Mouse (Mus musculus) hindbrain, embryonic 10.5 days (tissue): Measurements from ENCODE around the gene Zfp358. TPM values are rescaled to one million over a fixed set of nuclear protein-coding genes. Genes with fewer than 3 reads are reported as not detected.

ENCODE experiments used
- DNase-seq: peaks from one replicate; pipeline ENCODE4 v3.0.0-alpha.2; 2017; ENCODE audit warnings: low spot score
- H3K27ac ChIP-seq: fragments of 300-500 bp; sonication (generic); 2 replicates; pipeline ENCODE4 v1.5.1; 2016; ENCODE audit warnings: mild to moderate bottlenecking, moderate library complexity
- H3K27me3 ChIP-seq: fragments of 300-500 bp; sonication (generic); 2 replicates; pipeline ENCODE4 v1.6.1; 2016; ENCODE audit warnings: mild to moderate bottlenecking; ENCODE audit not compliant: poor library complexity, insufficient read depth, severe bottlenecking
- H3K36me3 ChIP-seq: fragments of 300-500 bp; sonication (generic); 2 replicates; pipeline ENCODE4 v1.6.1; 2016; ENCODE audit warnings: mild to moderate bottlenecking, moderate library complexity
- H3K4me1 ChIP-seq: fragments of 300-500 bp; sonication (generic); replicated peaks from 2 replicates; pipeline ENCODE4 v1.6.1; 2016; ENCODE audit warnings: mild to moderate bottlenecking
- H3K4me3 ChIP-seq: fragments of 300-500 bp; sonication (generic); 2 replicates; pipeline ENCODE4 v1.5.1; 2016; ENCODE audit warnings: mild to moderate bottlenecking, moderate library complexity
- H3K9me3 ChIP-seq: fragments of 300-500 bp; sonication (generic); 2 replicates; pipeline ENCODE4 v1.6.1; 2016; ENCODE audit warnings: mild to moderate bottlenecking, moderate library complexity
- WGBS: fragments of 180-500 bp; shearing (Covaris S2); methylation state at CpG from one replicate; pipeline ENCODE4 v1.1.7; 2016; 5-methylcytosine and 5-hydroxymethylcytosine counted together
- polyA plus RNA-seq: library from polyadenylated mRNA; unstranded; fragments of >200 nt; fragmentation: Nextera tagmentation; extraction: Ambion mirVana; gene quantifications from 2 replicates; pipeline ENCODE4 v1.2.1, GENCODE M21; 2016

Zfp358 gene
- polyA plus RNA-seq, 1 experiment from 2014 or later: 98.1 TPM

DNA sequence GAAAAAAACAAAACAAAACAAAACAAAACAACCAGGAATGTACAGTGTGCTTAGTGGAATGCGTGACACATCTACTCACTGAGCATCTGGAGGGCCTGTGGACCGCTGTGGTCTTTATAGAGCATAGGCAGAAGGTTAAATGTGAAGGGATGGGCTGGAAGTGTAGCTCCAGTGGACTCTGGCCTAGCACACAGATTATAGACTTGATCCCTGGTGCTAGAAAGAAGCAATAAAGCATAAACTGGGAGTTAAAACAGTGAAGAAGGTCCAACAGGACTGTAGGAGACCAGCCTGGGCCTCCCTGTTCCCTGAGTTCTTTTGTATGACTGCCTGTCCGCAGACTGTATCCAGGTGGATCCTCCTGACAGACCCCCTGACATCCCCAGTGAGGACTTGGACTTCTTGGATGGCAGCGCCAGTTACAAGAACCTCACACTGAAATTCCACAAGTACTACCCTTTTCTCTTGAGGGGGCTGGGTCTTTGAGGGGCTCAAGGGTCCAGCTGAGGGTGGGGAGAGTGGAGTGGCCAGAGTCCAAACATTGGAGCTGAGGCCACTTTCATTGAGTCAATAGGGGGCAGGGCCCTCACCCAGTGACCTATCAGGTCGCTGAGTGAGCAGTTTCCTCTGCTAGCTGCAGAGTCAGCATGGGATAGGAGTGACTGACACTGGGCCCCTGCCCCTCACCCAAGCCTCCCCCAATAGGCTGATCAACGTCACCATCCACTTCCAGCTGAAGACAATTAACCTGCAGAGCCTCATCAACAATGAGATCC is 15.2 kb downstream of the Zfp358 start:
- Histone ChIP-seq H3K27ac (no peak overlapping the region), H3K4me3 (no peak overlapping the region), H3K27me3 (no peaks in the 10 kb centered on the region), H3K36me3 (peaks cover 81% of the 10 kb centered on the region), H3K9me3 (no peaks in the 10 kb centered on the region), H3K4me1 (no peaks in the 10 kb centered on the region)
- no peak for DNase-seq
- 85% methylated on average over 6 of the region's 6 CpGs for WGBS

GRCm38 (mm10) chr8:3514681-3515247 is 21.8 kb downstream of the Zfp358 start:
- H3K27ac ChIP-seq: peak overlapping the region; percentile 80
- peaks cover 46% of the 10 kb centered on the region for H3K36me3 ChIP-seq
- no peak for DNase-seq
- H3K9me3 ChIP-seq: no peaks in the 10 kb centered on the region
- H3K4me3 ChIP-seq: peak overlapping the region; percentile 66
- peaks cover 27% of the 10 kb centered on the region for H3K4me1 ChIP-seq
- H3K27me3 ChIP-seq: no peaks in the 10 kb centered on the region
- WGBS: 37% methylated on average over 13 of the region's 13 CpGs

- Histone ChIP-seq H3K9me3 (no peaks in the 10 kb centered on the region), H3K36me3 (peaks cover 41% of the 10 kb centered on the region), H3K27ac (peak within 1 kb of the TSS; percentile 80), H3K4me1 (peaks cover 27% of the 10 kb centered on the region), H3K27me3 (no peaks in the 10 kb centered on the region), H3K4me3 (peak within 1 kb of the TSS; percentile 66)
- WGBS: under 1% methylated on average over 25 of the region's 25 CpGs
- DNase-seq: peak; percentile 87
These were observed 22.3 kb downstream of the Zfp358 start, which contains the start of gene Pnpla6 for GRCm38 (mm10) chr8:3515260-3515671. Gene Pnpla6, plus strand, starts transcription at chr8:3515384.

DNA sequence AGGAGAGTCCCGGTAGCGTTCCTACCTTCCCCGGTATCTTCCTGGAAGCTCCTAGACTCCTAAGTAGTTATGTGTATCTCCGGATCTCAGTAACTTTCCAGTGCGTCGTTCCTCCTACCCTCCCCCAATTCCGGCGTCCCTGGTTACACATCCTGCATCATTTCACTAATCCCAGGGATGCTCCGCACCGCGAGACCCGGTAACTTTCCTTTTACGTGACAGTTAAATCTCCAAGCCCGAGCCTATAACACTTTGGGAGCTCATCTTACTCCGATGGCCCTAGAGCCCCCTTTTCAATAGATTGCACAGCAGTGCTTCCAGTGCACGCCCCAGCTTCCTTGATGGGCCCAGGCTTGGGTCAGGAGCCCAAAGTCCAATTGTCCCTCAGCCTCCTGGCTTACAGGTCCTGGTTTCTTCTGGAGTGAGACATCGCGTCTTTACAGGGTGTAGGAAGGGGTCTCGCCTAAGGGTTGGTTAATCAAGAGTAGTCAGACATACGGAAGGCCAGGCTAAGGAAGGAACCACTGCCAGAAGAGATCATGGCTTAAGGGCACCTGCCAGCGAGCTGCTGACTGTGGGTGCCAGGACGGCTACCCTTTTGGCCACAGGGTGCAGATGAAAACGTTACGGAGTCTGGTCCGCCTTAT is 23.0 kb downstream of the Zfp358 start:
- Histone ChIP-seq H3K36me3 (peaks cover 35% of the 10 kb centered on the region), H3K9me3 (no peaks in the 10 kb centered on the region), H3K27me3 (no peaks in the 10 kb centered on the region), H3K4me3 (peak overlapping the region; percentile 66), H3K4me1 (peaks cover 27% of the 10 kb centered on the region), H3K27ac (peak overlapping the region; percentile 80)
- DNase-seq: peak; percentile 47
- under 1% methylated on average over 25 of the region's 25 CpGs for WGBS

- WGBS: 1% methylated on average over 36 of the region's 36 CpGs
- H3K36me3 ChIP-seq: peaks cover 33% of the 10 kb centered on the region
- H3K9me3 ChIP-seq: no peaks in the 10 kb centered on the region
- peak overlapping the region; percentile 80 for H3K27ac ChIP-seq
- H3K27me3 ChIP-seq: no peaks in the 10 kb centered on the region
- peak overlapping the region; percentile 66 for H3K4me3 ChIP-seq
- peak; percentile 90 for DNase-seq
- peaks cover 27% of the 10 kb centered on the region for H3K4me1 ChIP-seq
These were observed 23.6 kb downstream of the Zfp358 start for GRCm38 (mm10) chr8:3516450-3517116.

DNA sequence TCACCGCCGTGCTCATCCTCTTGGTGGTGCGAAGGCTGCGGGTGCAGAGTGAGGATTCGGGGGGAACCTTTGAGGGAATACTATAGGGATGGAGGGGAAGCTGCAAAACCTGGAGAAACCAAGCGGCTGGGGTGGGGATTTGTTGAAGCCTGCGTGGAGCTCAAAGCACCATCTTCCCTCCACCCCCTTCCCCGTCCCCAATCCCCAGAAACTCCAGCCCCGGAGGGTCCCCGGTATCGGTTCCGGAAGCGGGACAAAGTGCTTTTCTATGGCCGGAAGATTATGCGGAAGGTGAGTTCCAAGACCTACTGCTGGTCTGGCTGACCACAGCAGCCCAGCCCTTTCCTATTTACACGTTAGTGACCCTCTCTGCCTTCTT is 24.2 kb downstream of the Zfp358 start:
- 7% methylated on average over 16 of the region's 16 CpGs for WGBS
- Histone ChIP-seq H3K4me1 (peaks cover 27% of the 10 kb centered on the region), H3K36me3 (peaks cover 33% of the 10 kb centered on the region), H3K27ac (peak overlapping the region; percentile 80), H3K4me3 (peak overlapping the region; percentile 66), H3K27me3 (no peaks in the 10 kb centered on the region), H3K9me3 (no peaks in the 10 kb centered on the region)
- no peak for DNase-seq

DNA sequence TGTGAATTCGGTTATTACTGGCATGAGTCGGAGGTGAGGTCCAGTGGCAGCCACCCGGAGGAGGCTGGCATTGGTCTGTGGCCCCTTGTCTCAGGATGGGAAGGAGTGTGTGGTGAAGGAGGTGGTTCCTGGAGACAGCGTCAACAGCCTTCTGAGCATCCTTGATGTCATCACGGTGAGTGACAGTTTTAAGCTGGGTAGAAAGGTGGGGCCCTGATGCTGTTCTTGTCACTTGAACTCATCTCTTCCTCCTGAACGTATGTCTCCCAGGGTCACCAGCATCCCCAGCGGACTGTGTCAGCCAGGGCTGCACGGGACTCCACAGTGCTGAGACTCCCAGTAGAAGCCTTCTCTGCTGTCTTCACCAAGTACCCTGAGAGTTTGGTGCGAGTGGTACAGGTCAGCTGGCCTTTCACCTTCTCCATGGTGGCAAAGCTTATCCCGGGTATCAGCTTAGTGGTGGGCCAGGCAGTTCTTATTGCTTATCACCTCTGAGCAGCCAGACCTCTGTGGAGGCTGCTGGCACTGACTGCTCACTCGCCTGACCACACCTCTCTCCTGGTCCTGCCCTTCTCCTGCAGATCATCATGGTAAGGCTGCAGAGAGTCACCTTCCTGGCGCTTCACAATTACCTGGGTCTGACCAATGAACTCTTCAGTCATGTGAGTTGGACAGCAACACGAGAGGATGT is 29.2 kb downstream of the Zfp358 start:
- Histone ChIP-seq H3K4me3 (no peak overlapping the region), H3K9me3 (no peaks in the 10 kb centered on the region), H3K27me3 (no peaks in the 10 kb centered on the region), H3K4me1 (peaks cover 2% of the 10 kb centered on the region), H3K27ac (no peak overlapping the region), H3K36me3 (peaks cover 44% of the 10 kb centered on the region)
- DNase-seq: no peak
- WGBS: 90% methylated on average over 13 of the region's 13 CpGs

DNA sequence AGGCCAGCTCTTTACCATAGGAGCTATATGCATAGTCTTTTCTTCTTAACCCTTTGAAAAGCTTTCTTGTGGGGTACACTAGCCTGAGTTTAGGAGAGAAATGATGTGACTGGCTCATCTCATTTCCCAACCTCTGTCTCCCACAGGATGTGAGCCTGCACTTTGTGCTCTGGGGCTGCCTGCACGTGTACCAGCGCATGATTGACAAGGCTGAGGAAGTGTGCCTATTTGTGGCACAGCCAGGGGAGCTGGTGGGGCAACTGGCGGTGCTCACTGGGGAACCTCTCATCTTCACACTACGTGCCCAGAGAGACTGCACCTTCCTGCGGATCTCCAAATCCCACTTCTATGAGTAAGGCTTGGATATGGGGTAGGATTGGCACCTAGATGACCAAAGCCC is 37.9 kb downstream of the Zfp358 start:
- Histone ChIP-seq H3K4me3 (no peak overlapping the region), H3K9me3 (no peaks in the 10 kb centered on the region), H3K36me3 (peaks cover 38% of the 10 kb centered on the region), H3K4me1 (no peaks in the 10 kb centered on the region), H3K27me3 (no peaks in the 10 kb centered on the region), H3K27ac (no peak overlapping the region)
- no peak for DNase-seq
- 91% methylated on average over 5 of the region's 5 CpGs for WGBS

GRCm38 (mm10) chr8:3531936-3532335 is 39.0 kb downstream of the Zfp358 start:
- H3K4me1 ChIP-seq: no peaks in the 10 kb centered on the region
- H3K9me3 ChIP-seq: no peaks in the 10 kb centered on the region
- 95% methylated on average over 18 of the region's 18 CpGs for WGBS
- peaks cover 37% of the 10 kb centered on the region for H3K36me3 ChIP-seq
- no peak overlapping the region for H3K4me3 ChIP-seq
- no peak for DNase-seq
- H3K27me3 ChIP-seq: no peaks in the 10 kb centered on the region
- no peak overlapping the region for H3K27ac ChIP-seq

GRCm38 (mm10) chr8:3536053-3536841 is 43.3 kb downstream of the Zfp358 start:
- no peaks in the 10 kb centered on the region for H3K9me3 ChIP-seq
- H3K4me3 ChIP-seq: no peak overlapping the region
- no peaks in the 10 kb centered on the region for H3K27me3 ChIP-seq
- H3K36me3 ChIP-seq: peaks cover 71% of the 10 kb centered on the region
- H3K4me1 ChIP-seq: no peaks in the 10 kb centered on the region
- H3K27ac ChIP-seq: no peak overlapping the region
- DNase-seq: no peak
- 64% methylated on average over 15 of the region's 15 CpGs for WGBS

- DNase-seq: no peak
- WGBS: 93% methylated on average over 9 of the region's 9 CpGs
- Histone ChIP-seq H3K4me1 (no peaks in the 10 kb centered on the region), H3K4me3 (no peak overlapping the region), H3K36me3 (peaks cover 70% of the 10 kb centered on the region), H3K27ac (no peak overlapping the region), H3K9me3 (no peaks in the 10 kb centered on the region), H3K27me3 (no peaks in the 10 kb centered on the region)
These were observed 44.0 kb downstream of the Zfp358 start for GRCm38 (mm10) chr8:3536940-3537339.

- Histone ChIP-seq H3K4me3 (no peak overlapping the region), H3K9me3 (no peaks in the 10 kb centered on the region), H3K36me3 (peaks cover 71% of the 10 kb centered on the region), H3K27ac (no peak overlapping the region), H3K4me1 (no peaks in the 10 kb centered on the region), H3K27me3 (no peaks in the 10 kb centered on the region)
- DNase-seq: no peak
- 95% methylated on average over 26 of the region's 26 CpGs for WGBS
These were observed 44.7 kb downstream of the Zfp358 start for GRCm38 (mm10) chr8:3537666-3538065.
